Mouse (Mus musculus): ENCODE data around the gene Ddx3x. TPM values are rescaled to one million over a fixed set of nuclear protein-coding genes. Genes with fewer than 3 reads are reported as not detected.
"Not testable (repeated sequence)": the region's sequence is repeated elsewhere in the genome, so short reads cannot be mapped to it uniquely, and the experiment has no call there.

Gene Ddx3x
- polyA plus RNA-seq (2015; fragmentation: Nextera tagmentation; extraction: Ambion mirVana), result 43.9 and 44.5 TPM in 2 replicates

- peak within 1 kb of the TSS; percentile 95 for H3K27ac ChIP-seq (ENCODE audit: low read length)
- peak within 1 kb of the TSS; percentile 93 for H3K9ac ChIP-seq (ENCODE audit: low read depth, low read length)
- H3K4me2 ChIP-seq (ENCODE audit: low read depth, low read length), result peak within 1 kb of the TSS; percentile 83
- peaks cover 4% of the 10 kb centered on the region; the same call in 1 of the 2 replicates for H3K36me3 ChIP-seq (ENCODE audit: control insufficient read depth, insufficient read depth)
- H3K4me3 ChIP-seq (ENCODE audit: low read depth, low read length), result peak within 1 kb of the TSS; percentile 90
- peak; percentile 91 for ATAC-seq (ENCODE audit: low read depth)
- no peaks in the 10 kb centered on the region for H3K9me3 ChIP-seq (replicated peaks; ENCODE audit: control insufficient read depth, low read length)
- H3K27me3 ChIP-seq (ENCODE audit: control insufficient read depth, insufficient read depth, low read depth, low read length), result no peaks in the 10 kb centered on the region
- H3K4me1 ChIP-seq (ENCODE audit: control insufficient read depth, low read depth, low read length), result peaks cover 6% of the 10 kb centered on the region
- WGBS (ENCODE audit: insufficient replicate concordance), result 1% methylated on average over 57 of the region's 57 CpGs
Observed at GRCm38 (mm10) chrX:13280409-13281328, at the start of gene Ddx3x. TSS of gene Ddx3x (plus strand) at chrX:13280970.

GRCm38 (mm10) chrX:13231243-13231642, 49.5 kb upstream of the Ddx3x start:
- peaks cover 3% of the 10 kb centered on the region; the same call in 1 of the 2 replicates for H3K4me1 ChIP-seq (ENCODE audit: control insufficient read depth, low read depth, low read length)
- no peaks in the 10 kb centered on the region for H3K36me3 ChIP-seq (ENCODE audit: control insufficient read depth, insufficient read depth)
- 46% methylated on average over 9 of the region's 9 CpGs for WGBS (ENCODE audit: insufficient replicate concordance)
- H3K4me2 ChIP-seq (ENCODE audit: low read depth, low read length), result peak overlapping the region; percentile 65
- H3K27me3 ChIP-seq (ENCODE audit: control insufficient read depth, insufficient read depth, low read depth, low read length), result no peaks in the 10 kb centered on the region
- no peak for ATAC-seq (ENCODE audit: low read depth)
- peak overlapping the region; percentile 40 for H3K9ac ChIP-seq (ENCODE audit: low read depth, low read length)
- H3K9me3 ChIP-seq (replicated peaks; ENCODE audit: control insufficient read depth, low read length), result no peaks in the 10 kb centered on the region
- peak overlapping the region; percentile 58; the same call in 1 of the 2 replicates for H3K4me3 ChIP-seq (ENCODE audit: low read depth, low read length)
- H3K27ac ChIP-seq (ENCODE audit: low read length), result peak overlapping the region; percentile 54; the same call in 1 of the 2 replicates

GRCm38 (mm10) chrX:13232834-13233233, 47.9 kb upstream of the Ddx3x start:
- H3K4me3 ChIP-seq (ENCODE audit: low read depth, low read length); H3K4me1 ChIP-seq (ENCODE audit: control insufficient read depth, low read depth, low read length); H3K36me3 ChIP-seq (ENCODE audit: control insufficient read depth, insufficient read depth); ATAC-seq (ENCODE audit: low read depth); H3K27me3 ChIP-seq (ENCODE audit: control insufficient read depth, insufficient read depth, low read depth, low read length); H3K27ac ChIP-seq (ENCODE audit: low read length); H3K9me3 ChIP-seq (replicated peaks; ENCODE audit: control insufficient read depth, low read length); H3K9ac ChIP-seq (ENCODE audit: low read depth, low read length); H3K4me2 ChIP-seq (ENCODE audit: low read depth, low read length): not testable (repeated sequence)
- WGBS (ENCODE audit: insufficient replicate concordance), result 89% methylated on average over 1 of the region's 1 CpGs

- WGBS (ENCODE audit: insufficient replicate concordance), result 16% methylated on average over 2 of the region's 2 CpGs
- no peak for ATAC-seq (ENCODE audit: low read depth)
Observed at GRCm38 (mm10) chrX:13233631-13234030, 47.1 kb upstream of the Ddx3x start.

GRCm38 (mm10) chrX:13234709-13235108, 46.1 kb upstream of the Ddx3x start:
- H3K36me3 ChIP-seq (ENCODE audit: control insufficient read depth, insufficient read depth), result no peaks in the 10 kb centered on the region
- no peaks in the 10 kb centered on the region for H3K27me3 ChIP-seq (ENCODE audit: control insufficient read depth, insufficient read depth, low read depth, low read length)
- no peaks in the 10 kb centered on the region for H3K9me3 ChIP-seq (replicated peaks; ENCODE audit: control insufficient read depth, low read length)
- peaks cover 6% of the 10 kb centered on the region; the same call in 1 of the 2 replicates for H3K4me1 ChIP-seq (ENCODE audit: control insufficient read depth, low read depth, low read length)
- no peak overlapping the region for H3K4me3 ChIP-seq (ENCODE audit: low read depth, low read length)
- no peak overlapping the region for H3K27ac ChIP-seq (ENCODE audit: low read length)
- H3K9ac ChIP-seq (ENCODE audit: low read depth, low read length), result no peak overlapping the region
- no peak for ATAC-seq (ENCODE audit: low read depth)
- no peak overlapping the region for H3K4me2 ChIP-seq (ENCODE audit: low read depth, low read length)
- WGBS (ENCODE audit: insufficient replicate concordance), result 29% methylated on average over 4 of the region's 4 CpGs

More at GRCm38 (mm10) chrX:13233631-13234030, 47.1 kb upstream of the Ddx3x start:
- Histone ChIP-seq H3K9me3 (replicated peaks; ENCODE audit: control insufficient read depth, low read length) (no peaks in the 10 kb centered on the region), H3K4me1 (ENCODE audit: control insufficient read depth, low read depth, low read length) (peaks cover 6% of the 10 kb centered on the region; the same call in 1 of the 2 replicates), H3K4me2 (ENCODE audit: low read depth, low read length) (no peak overlapping the region), H3K27me3 (ENCODE audit: control insufficient read depth, insufficient read depth, low read depth, low read length) (no peaks in the 10 kb centered on the region), H3K36me3 (ENCODE audit: control insufficient read depth, insufficient read depth) (no peaks in the 10 kb centered on the region), H3K4me3 (ENCODE audit: low read depth, low read length) (no peak overlapping the region), H3K27ac (ENCODE audit: low read length) (no peak overlapping the region), H3K9ac (ENCODE audit: low read depth, low read length) (no peak overlapping the region)

- Histone ChIP-seq H3K36me3 (ENCODE audit: control insufficient read depth, insufficient read depth) (no peaks in the 10 kb centered on the region), H3K27me3 (ENCODE audit: control insufficient read depth, insufficient read depth, low read depth, low read length) (no peaks in the 10 kb centered on the region), H3K9ac (ENCODE audit: low read depth, low read length) (no peak overlapping the region), H3K4me2 (ENCODE audit: low read depth, low read length) (no peak overlapping the region), H3K27ac (ENCODE audit: low read length) (peak overlapping the region; percentile 10; the same call in 1 of the 2 replicates), H3K4me3 (ENCODE audit: low read depth, low read length) (no peak overlapping the region), H3K9me3 (replicated peaks; ENCODE audit: control insufficient read depth, low read length) (no peaks in the 10 kb centered on the region), H3K4me1 (ENCODE audit: control insufficient read depth, low read depth, low read length) (peaks cover 9% of the 10 kb centered on the region)
- peak; percentile 69 for ATAC-seq (ENCODE audit: low read depth)
- WGBS (ENCODE audit: insufficient replicate concordance), result 43% methylated on average over 2 of the region's 2 CpGs
Observed at GRCm38 (mm10) chrX:13236100-13236568, 44.6 kb upstream of the Ddx3x start.

- no peak overlapping the region for H3K4me3 ChIP-seq (ENCODE audit: low read depth, low read length)
- no peak overlapping the region for H3K27ac ChIP-seq (ENCODE audit: low read length)
- WGBS (ENCODE audit: insufficient replicate concordance), result 80% methylated on average over 6 of the region's 6 CpGs
- H3K4me2 ChIP-seq (ENCODE audit: low read depth, low read length), result no peak overlapping the region
- H3K9ac ChIP-seq (ENCODE audit: low read depth, low read length), result no peak overlapping the region
- H3K36me3 ChIP-seq (ENCODE audit: control insufficient read depth, insufficient read depth), result no peaks in the 10 kb centered on the region
- peaks cover 19% of the 10 kb centered on the region for H3K4me1 ChIP-seq (ENCODE audit: control insufficient read depth, low read depth, low read length)
- H3K9me3 ChIP-seq (replicated peaks; ENCODE audit: control insufficient read depth, low read length), result no peaks in the 10 kb centered on the region
- no peak for ATAC-seq (ENCODE audit: low read depth)
- H3K27me3 ChIP-seq (ENCODE audit: control insufficient read depth, insufficient read depth, low read depth, low read length), result no peaks in the 10 kb centered on the region
Observed at GRCm38 (mm10) chrX:13239455-13239854, 41.3 kb upstream of the Ddx3x start.

- H3K4me1 ChIP-seq (ENCODE audit: control insufficient read depth, low read depth, low read length), result peaks cover 19% of the 10 kb centered on the region
- WGBS (ENCODE audit: insufficient replicate concordance), result 21% methylated on average over 11 of the region's 11 CpGs
- no peaks in the 10 kb centered on the region for H3K36me3 ChIP-seq (ENCODE audit: control insufficient read depth, insufficient read depth)
- no peak for ATAC-seq (ENCODE audit: low read depth)
- H3K27me3 ChIP-seq (ENCODE audit: control insufficient read depth, insufficient read depth, low read depth, low read length), result no peaks in the 10 kb centered on the region
- peak overlapping the region; percentile 29 for H3K27ac ChIP-seq (ENCODE audit: low read length)
- H3K9ac ChIP-seq (ENCODE audit: low read depth, low read length), result no peak overlapping the region
- no peaks in the 10 kb centered on the region for H3K9me3 ChIP-seq (replicated peaks; ENCODE audit: control insufficient read depth, low read length)
- no peak overlapping the region for H3K4me3 ChIP-seq (ENCODE audit: low read depth, low read length)
- H3K4me2 ChIP-seq (ENCODE audit: low read depth, low read length), result peak overlapping the region; percentile 75
Observed at GRCm38 (mm10) chrX:13240646-13241425, 39.9 kb upstream of the Ddx3x start.
